Mouse (Mus musculus) kidney, embryonic 16.5 days (tissue): ENCODE results near the gene Tmem138. TPM values are rescaled to one million over a fixed set of nuclear protein-coding genes. Genes with fewer than 3 reads are reported as not detected.

ENCODE experiments used
- polyA plus RNA-seq: library from polyadenylated mRNA; unstranded; fragments of >200 nt; fragmentation: Nextera tagmentation; extraction: Ambion mirVana; gene quantifications from 2 replicates; pipeline ENCODE4 v1.2.1, GENCODE M21; 2015

Gene Tmem138
- polyA plus RNA-seq, 1 experiment from 2014 or later = 46.6 TPM

Other genes with a start within 250 kb of the Tmem138 start
- 0.96 and 1.6 TPM in 2 replicates for gene Syt7, start 188.3 kb downstream of the Tmem138 start, polyA plus RNA-seq
- 0.13 and 0.89 TPM in 2 replicates for gene Lrrc10b, start 119.9 kb downstream of the Tmem138 start, polyA plus RNA-seq
- gene Ppp1r32, start 94.4 kb downstream of the Tmem138 start, polyA plus RNA-seq = 0.13 TPM in 1 of 2 replicates, not detected in the other
- gene Cpsf7, start 52.1 kb downstream of the Tmem138 start, polyA plus RNA-seq = 47.5 and 53.0 TPM in 2 replicates
- gene Sdhaf2, start 51.2 kb downstream of the Tmem138 start, polyA plus RNA-seq = 65.1 and 66.0 TPM in 2 replicates
- 51.9 and 53.0 TPM in 2 replicates for gene Tmem216, start 21.1 kb downstream of the Tmem138 start, polyA plus RNA-seq
- gene Cyb561a3, start 190 bp downstream of the Tmem138 start, polyA plus RNA-seq = 20.0 and 21.6 TPM in 2 replicates
- gene Ddb1, start 28.0 kb upstream of the Tmem138 start, polyA plus RNA-seq = 425 and 430 TPM in 2 replicates
- gene Tkfc, start 28.3 kb upstream of the Tmem138 start, polyA plus RNA-seq = 54.9 and 56.2 TPM in 2 replicates
- 2.9 and 3.9 TPM in 2 replicates for gene Vwce, start 56.9 kb upstream of the Tmem138 start, polyA plus RNA-seq
- not detected in 2 replicates for gene Pga5, start 100.7 kb upstream of the Tmem138 start, polyA plus RNA-seq
- gene Vps37c, start 111.4 kb upstream of the Tmem138 start, polyA plus RNA-seq = 36.2 and 37.6 TPM in 2 replicates
- 0.19 and 0.31 TPM in 2 replicates for gene Cd5, start 161.6 kb upstream of the Tmem138 start, polyA plus RNA-seq